Mouse (Mus musculus): ENCODE measurements around the gene Nkain1. TPM values are rescaled to one million over a fixed set of nuclear protein-coding genes. Genes with fewer than 3 reads are reported as not detected.

The Nkain1 gene
- polyA plus RNA-seq (2015; fragmentation: Nextera tagmentation; extraction: Ambion mirVana) = 0.18 and 0.24 TPM in 2 replicates

GRCm38 (mm10) chr4:130574048-130574413 lies at the start of gene Nkain1:
Nkain1 (minus strand) TSS chr4:130574173.
- no peaks in the 10 kb centered on the region for H3K27me3 ChIP-seq (ENCODE audit: control insufficient read depth, insufficient read depth, low read length)
- H3K36me3 ChIP-seq (ENCODE audit: control insufficient read depth, insufficient read depth, low read length) = no peaks in the 10 kb centered on the region
- peak; percentile 66 for ATAC-seq (ENCODE audit: low FRiP score, low TSS enrichment)
- peak; percentile 46 for DNase-seq (ENCODE audit: low spot score)
- TF ChIP-seq CTCF (IDR thresholded peaks at IDR 0.05; ENCODE audit: low read depth) (no peak), EP300 (optimal IDR thresholded peaks at IDR 0.05) (no peak)
- H3K9ac ChIP-seq (ENCODE audit: low read length) = peak within 1 kb of the TSS; percentile 56
- H3K4me3 ChIP-seq (ENCODE audit: low read depth, low read length) = peak within 1 kb of the TSS; percentile 56
- 1% methylated on average over 15 of the region's 41 CpGs for WGBS
- H3K4me2 ChIP-seq (replicated peaks; ENCODE audit: low read depth) = peak within 1 kb of the TSS; percentile 99
- H3K9me3 ChIP-seq (ENCODE audit: control insufficient read depth, low read length) = no peaks in the 10 kb centered on the region
- H3K4me1 ChIP-seq (replicated peaks; ENCODE audit: control insufficient read depth, insufficient read depth) = no peaks in the 10 kb centered on the region
- H3K27ac ChIP-seq (replicated peaks) = no peak within 1 kb of the TSS

GRCm38 (mm10) chr4:130578734-130579274 lies 4.8 kb upstream of the Nkain1 start:
- H3K4me1 ChIP-seq (replicated peaks; ENCODE audit: control insufficient read depth, insufficient read depth) = no peaks in the 10 kb centered on the region
- no peak overlapping the region for H3K9ac ChIP-seq (ENCODE audit: low read length)
- H3K4me2 ChIP-seq (replicated peaks; ENCODE audit: low read depth) = no peak overlapping the region
- TF ChIP-seq CTCF (IDR thresholded peaks at IDR 0.05; ENCODE audit: low read depth) (no peak), EP300 (optimal IDR thresholded peaks at IDR 0.05) (no peak)
- H3K4me3 ChIP-seq (ENCODE audit: low read depth, low read length) = no peak overlapping the region
- H3K9me3 ChIP-seq (ENCODE audit: control insufficient read depth, low read length) = no peaks in the 10 kb centered on the region
- H3K36me3 ChIP-seq (ENCODE audit: control insufficient read depth, insufficient read depth, low read length) = no peaks in the 10 kb centered on the region
- no peaks in the 10 kb centered on the region for H3K27me3 ChIP-seq (ENCODE audit: control insufficient read depth, insufficient read depth, low read length)
- no peak for DNase-seq (ENCODE audit: low spot score)
- ATAC-seq (ENCODE audit: low FRiP score, low TSS enrichment) = no peak
- no peak overlapping the region for H3K27ac ChIP-seq (replicated peaks)
- 39% methylated on average over 9 of the region's 9 CpGs for WGBS

- H3K9me3 ChIP-seq (ENCODE audit: control insufficient read depth, low read length) = no peaks in the 10 kb centered on the region
- 72% methylated on average over 6 of the region's 6 CpGs for WGBS
- no peaks in the 10 kb centered on the region for H3K4me1 ChIP-seq (replicated peaks; ENCODE audit: control insufficient read depth, insufficient read depth)
- H3K36me3 ChIP-seq (ENCODE audit: control insufficient read depth, insufficient read depth, low read length) = no peaks in the 10 kb centered on the region
- H3K4me3 ChIP-seq (ENCODE audit: low read depth, low read length) = no peak overlapping the region
- H3K27me3 ChIP-seq (ENCODE audit: control insufficient read depth, insufficient read depth, low read length) = no peaks in the 10 kb centered on the region
- ATAC-seq (ENCODE audit: low FRiP score, low TSS enrichment) (no peak), DNase-seq (ENCODE audit: low spot score) (no peak)
- H3K27ac ChIP-seq (replicated peaks) = no peak overlapping the region
- H3K4me2 ChIP-seq (replicated peaks; ENCODE audit: low read depth) = no peak overlapping the region
- TF ChIP-seq EP300 (optimal IDR thresholded peaks at IDR 0.05) (no peak), CTCF (IDR thresholded peaks at IDR 0.05; ENCODE audit: low read depth) (no peak)
- H3K9ac ChIP-seq (ENCODE audit: low read length) = no peak overlapping the region
Measured at GRCm38 (mm10) chr4:130577081-130577480, 3.1 kb upstream of the Nkain1 start.

GRCm38 (mm10) chr4:130576247-130576931 lies 2.4 kb upstream of the Nkain1 start:
- H3K4me2 ChIP-seq (replicated peaks; ENCODE audit: low read depth) = no peak overlapping the region
- WGBS = 54% methylated on average over 13 of the region's 13 CpGs
- peak; percentile 36; the same call in 1 of the 2 replicates for ATAC-seq (ENCODE audit: low FRiP score, low TSS enrichment)
- no peaks in the 10 kb centered on the region for H3K27me3 ChIP-seq (ENCODE audit: control insufficient read depth, insufficient read depth, low read length)
- TF ChIP-seq CTCF (IDR thresholded peaks at IDR 0.05; ENCODE audit: low read depth) = no peak
- no peak for TF ChIP-seq EP300 (optimal IDR thresholded peaks at IDR 0.05)
- H3K36me3 ChIP-seq (ENCODE audit: control insufficient read depth, insufficient read depth, low read length) = no peaks in the 10 kb centered on the region
- H3K9me3 ChIP-seq (ENCODE audit: control insufficient read depth, low read length) = no peaks in the 10 kb centered on the region
- H3K4me3 ChIP-seq (ENCODE audit: low read depth, low read length) = no peak overlapping the region
- DNase-seq (ENCODE audit: low spot score) = peak; percentile 46
- H3K9ac ChIP-seq (ENCODE audit: low read length) = no peak overlapping the region
- H3K27ac ChIP-seq (replicated peaks) = no peak overlapping the region
- no peaks in the 10 kb centered on the region for H3K4me1 ChIP-seq (replicated peaks; ENCODE audit: control insufficient read depth, insufficient read depth)

GRCm38 (mm10) chr4:130575533-130575932 lies 1.6 kb upstream of the Nkain1 start:
- no peak overlapping the region for H3K4me2 ChIP-seq (replicated peaks; ENCODE audit: low read depth)
- H3K27me3 ChIP-seq (ENCODE audit: control insufficient read depth, insufficient read depth, low read length) = no peaks in the 10 kb centered on the region
- DNase-seq (ENCODE audit: low spot score) = no peak
- H3K27ac ChIP-seq (replicated peaks) = no peak overlapping the region
- H3K36me3 ChIP-seq (ENCODE audit: control insufficient read depth, insufficient read depth, low read length) = no peaks in the 10 kb centered on the region
- H3K4me3 ChIP-seq (ENCODE audit: low read depth, low read length) = no peak overlapping the region
- H3K4me1 ChIP-seq (replicated peaks; ENCODE audit: control insufficient read depth, insufficient read depth) = no peaks in the 10 kb centered on the region
- 82% methylated on average over 3 of the region's 3 CpGs for WGBS
- no peak for ATAC-seq (ENCODE audit: low FRiP score, low TSS enrichment)
- no peaks in the 10 kb centered on the region for H3K9me3 ChIP-seq (ENCODE audit: control insufficient read depth, low read length)
- TF ChIP-seq EP300 (optimal IDR thresholded peaks at IDR 0.05) = no peak
- TF ChIP-seq CTCF (IDR thresholded peaks at IDR 0.05; ENCODE audit: low read depth) = no peak
- H3K9ac ChIP-seq (ENCODE audit: low read length) = no peak overlapping the region

GRCm38 (mm10) chr4:130574861-130575460 lies 988 bp upstream of the Nkain1 start:
- DNase-seq (ENCODE audit: low spot score) = no peak
- H3K9me3 ChIP-seq (ENCODE audit: control insufficient read depth, low read length) = no peaks in the 10 kb centered on the region
- H3K27me3 ChIP-seq (ENCODE audit: control insufficient read depth, insufficient read depth, low read length) = no peaks in the 10 kb centered on the region
- no peaks in the 10 kb centered on the region for H3K36me3 ChIP-seq (ENCODE audit: control insufficient read depth, insufficient read depth, low read length)
- no peak overlapping the region for H3K27ac ChIP-seq (replicated peaks)
- no peak overlapping the region for H3K4me3 ChIP-seq (ENCODE audit: low read depth, low read length)
- no peak overlapping the region for H3K9ac ChIP-seq (ENCODE audit: low read length)
- H3K4me1 ChIP-seq (replicated peaks; ENCODE audit: control insufficient read depth, insufficient read depth) = no peaks in the 10 kb centered on the region
- ATAC-seq (ENCODE audit: low FRiP score, low TSS enrichment) = no peak
- H3K4me2 ChIP-seq (replicated peaks; ENCODE audit: low read depth) = no peak overlapping the region
- WGBS = 82% methylated on average over 7 of the region's 7 CpGs
- TF ChIP-seq EP300 (optimal IDR thresholded peaks at IDR 0.05) (no peak), CTCF (IDR thresholded peaks at IDR 0.05; ENCODE audit: low read depth) (no peak)
